Mouse (Mus musculus): ENCODE data around the gene Ppm1l. TPM values are rescaled to one million over a fixed set of nuclear protein-coding genes. Genes with fewer than 3 reads are reported as not detected.
"Not testable (repeated sequence)": the region's sequence is repeated elsewhere in the genome, so short reads cannot be mapped to it uniquely, and the experiment has no call there.

Ppm1l gene
- polyA plus RNA-seq, 1 experiment, result 21.4 TPM

DNA sequence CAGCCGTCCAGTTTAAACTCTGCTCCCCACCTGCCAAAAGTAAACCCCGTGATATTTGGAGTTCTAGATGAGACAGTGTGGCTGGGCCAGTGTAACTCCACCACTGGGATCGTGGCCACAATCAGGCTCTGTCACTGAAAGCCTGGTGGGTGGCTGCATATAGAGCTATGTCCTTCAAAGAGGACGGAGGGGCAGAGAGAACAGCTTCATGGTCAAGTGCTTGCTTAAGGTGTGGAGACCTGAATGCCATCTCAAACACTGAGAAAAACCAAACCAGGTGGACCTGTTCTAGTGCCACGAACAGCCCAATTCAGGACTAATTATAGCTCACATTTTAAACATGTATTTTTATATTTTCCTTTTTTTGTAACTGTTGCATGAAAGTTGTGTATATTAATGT is 58.3 kb downstream of the Ppm1l start:
- DNase-seq (ENCODE audit: low read depth), result no peak
- TF ChIP-seq CTCF (IDR thresholded peaks at IDR 0.05; ENCODE audit: borderline replicate concordance, extremely low read depth, insufficient read depth, insufficient read length) (no peak), POLR2A (IDR thresholded peaks at IDR 0.05; ENCODE audit: borderline replicate concordance, extremely low read depth, insufficient read depth, insufficient read length, poor library complexity, severe bottlenecking) (no peak)

DNA sequence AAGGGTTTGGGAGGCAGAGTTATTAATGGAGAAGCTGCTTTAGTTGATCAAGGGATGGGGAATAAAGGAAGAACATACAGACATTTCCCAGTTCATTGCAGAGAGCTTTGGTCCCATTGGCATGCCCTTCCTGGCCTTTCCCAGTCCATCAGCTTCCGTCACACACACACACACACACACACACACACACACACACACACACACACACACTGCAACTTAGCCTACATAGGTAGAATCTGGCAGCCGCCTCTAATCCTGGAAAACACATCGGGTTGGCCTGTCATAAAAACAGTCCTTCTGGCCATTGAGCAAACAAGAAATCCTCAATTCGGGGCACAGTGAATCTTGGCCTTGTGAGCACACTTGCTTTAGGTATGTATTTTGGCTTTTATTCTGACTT is 64.6 kb downstream of the Ppm1l start:
- DNase-seq (ENCODE audit: low read depth), result no peak
- no peak for TF ChIP-seq CTCF (IDR thresholded peaks at IDR 0.05; ENCODE audit: borderline replicate concordance, extremely low read depth, insufficient read depth, insufficient read length)
- TF ChIP-seq POLR2A (IDR thresholded peaks at IDR 0.05; ENCODE audit: borderline replicate concordance, extremely low read depth, insufficient read depth, insufficient read length, poor library complexity, severe bottlenecking), result no peak

DNA sequence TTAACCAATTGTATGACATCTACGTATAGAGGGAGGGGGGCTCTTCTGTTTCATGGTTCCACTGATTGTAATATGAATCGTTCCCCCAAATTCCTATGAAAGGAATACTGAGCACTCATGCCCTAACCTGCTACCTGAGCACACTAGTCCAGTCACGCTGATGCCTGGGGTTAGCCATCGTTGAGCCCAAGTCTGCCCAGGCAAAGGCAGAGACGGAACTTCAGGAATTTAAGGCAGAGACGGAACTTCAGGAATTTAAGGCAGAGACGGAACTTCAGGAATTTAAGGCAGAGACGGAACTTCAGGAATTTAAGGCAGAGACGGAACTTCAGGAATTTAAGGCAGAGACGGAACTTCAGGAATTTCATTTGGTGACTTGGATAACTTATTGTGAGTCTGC is 75.2 kb downstream of the Ppm1l start:
- not testable (repeated sequence) for DNase-seq (ENCODE audit: low read depth)

DNA sequence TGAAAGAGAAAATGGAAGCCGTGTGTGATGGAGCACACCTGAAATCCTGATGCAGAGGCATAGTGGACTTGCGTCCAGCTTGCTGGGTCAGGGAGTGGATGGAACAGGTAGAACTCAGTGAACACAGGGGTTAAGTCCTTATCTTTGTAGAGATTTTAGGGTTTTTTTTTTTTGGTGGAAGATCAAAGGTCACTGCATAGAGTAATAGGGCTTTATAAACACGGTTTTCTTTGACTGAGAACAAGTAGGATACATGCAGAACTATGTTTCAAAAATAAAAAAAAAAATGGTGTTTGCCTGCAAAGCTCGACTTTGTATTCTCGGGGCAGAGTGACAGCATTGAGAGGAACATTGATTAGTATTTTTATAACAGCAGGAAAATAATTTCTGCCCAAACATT is 75.6 kb downstream of the Ppm1l start:
- DNase-seq (ENCODE audit: low read depth), result no peak
- TF ChIP-seq CTCF (IDR thresholded peaks at IDR 0.05; ENCODE audit: borderline replicate concordance, extremely low read depth, insufficient read depth, insufficient read length) (no peak), POLR2A (IDR thresholded peaks at IDR 0.05; ENCODE audit: borderline replicate concordance, extremely low read depth, insufficient read depth, insufficient read length, poor library complexity, severe bottlenecking) (no peak)

DNA sequence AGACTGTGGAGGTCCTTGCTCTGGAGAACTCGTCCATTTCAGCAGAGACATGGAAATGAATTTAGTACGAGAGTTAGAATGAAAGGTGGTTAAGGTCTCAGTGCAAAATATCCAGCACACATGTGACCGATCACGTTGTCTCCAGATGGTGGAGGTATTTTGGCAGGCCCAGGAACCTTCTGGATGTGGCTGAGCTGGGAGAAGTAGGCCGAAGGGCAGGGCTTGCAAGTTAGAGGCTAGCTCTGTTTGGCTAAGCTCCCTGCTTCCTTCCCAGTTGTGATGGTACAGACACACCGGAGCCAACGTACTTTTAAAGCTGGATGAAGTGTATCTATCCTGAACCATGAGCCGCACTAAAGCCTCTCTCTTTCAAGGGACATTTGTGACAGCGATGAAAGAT is 76.4 kb downstream of the Ppm1l start:
- DNase-seq (ENCODE audit: low read depth), result no peak
- TF ChIP-seq POLR2A (IDR thresholded peaks at IDR 0.05; ENCODE audit: borderline replicate concordance, extremely low read depth, insufficient read depth, insufficient read length, poor library complexity, severe bottlenecking) (no peak), CTCF (IDR thresholded peaks at IDR 0.05; ENCODE audit: borderline replicate concordance, extremely low read depth, insufficient read depth, insufficient read length) (no peak)

DNA sequence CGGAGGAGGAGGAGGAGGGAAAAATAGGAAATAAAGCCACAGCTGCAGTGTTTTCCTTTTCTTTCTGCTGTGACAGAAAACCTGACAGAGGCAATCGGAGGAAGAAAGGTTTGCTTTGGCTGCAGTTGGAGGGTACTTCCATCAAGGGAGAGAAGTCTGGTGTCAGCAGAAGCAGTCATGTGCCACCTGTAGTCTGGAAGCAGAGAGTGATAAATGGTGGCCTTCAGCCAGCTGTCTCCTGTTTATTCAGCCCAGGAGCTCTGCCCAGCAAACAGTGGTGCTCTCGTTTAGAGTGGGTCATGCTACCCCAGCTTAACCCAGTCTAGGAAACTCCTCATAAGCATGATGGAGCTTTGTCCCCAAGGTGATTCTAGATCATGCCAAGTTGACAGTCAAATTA is 77.3 kb downstream of the Ppm1l start:
- TF ChIP-seq CTCF (IDR thresholded peaks at IDR 0.05; ENCODE audit: borderline replicate concordance, extremely low read depth, insufficient read depth, insufficient read length), result no peak
- TF ChIP-seq POLR2A (IDR thresholded peaks at IDR 0.05; ENCODE audit: borderline replicate concordance, extremely low read depth, insufficient read depth, insufficient read length, poor library complexity, severe bottlenecking), result no peak
- DNase-seq (ENCODE audit: low read depth), result no peak

DNA sequence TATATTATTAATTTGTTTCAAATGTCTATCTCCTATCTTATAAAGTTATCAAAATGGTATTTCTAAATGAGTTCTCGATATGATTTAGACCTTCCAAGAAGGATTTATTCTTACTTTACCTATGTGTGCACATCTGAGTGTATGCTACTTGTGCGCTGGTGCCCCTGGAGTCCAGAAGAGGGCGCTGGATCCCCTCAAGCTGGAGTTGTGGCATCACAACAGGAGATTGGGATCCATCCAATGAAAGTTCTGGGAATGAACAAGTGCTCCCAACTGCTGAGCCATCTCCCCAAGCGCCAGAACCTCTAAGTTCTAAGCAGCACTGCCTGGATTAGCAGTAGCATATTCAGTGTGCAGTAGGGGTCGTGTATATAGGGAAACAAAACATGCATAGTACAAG is 78.4 kb downstream of the Ppm1l start:
- TF ChIP-seq CTCF (IDR thresholded peaks at IDR 0.05; ENCODE audit: borderline replicate concordance, extremely low read depth, insufficient read depth, insufficient read length) (no peak), POLR2A (IDR thresholded peaks at IDR 0.05; ENCODE audit: borderline replicate concordance, extremely low read depth, insufficient read depth, insufficient read length, poor library complexity, severe bottlenecking) (no peak)
- DNase-seq (ENCODE audit: low read depth), result no peak

DNA sequence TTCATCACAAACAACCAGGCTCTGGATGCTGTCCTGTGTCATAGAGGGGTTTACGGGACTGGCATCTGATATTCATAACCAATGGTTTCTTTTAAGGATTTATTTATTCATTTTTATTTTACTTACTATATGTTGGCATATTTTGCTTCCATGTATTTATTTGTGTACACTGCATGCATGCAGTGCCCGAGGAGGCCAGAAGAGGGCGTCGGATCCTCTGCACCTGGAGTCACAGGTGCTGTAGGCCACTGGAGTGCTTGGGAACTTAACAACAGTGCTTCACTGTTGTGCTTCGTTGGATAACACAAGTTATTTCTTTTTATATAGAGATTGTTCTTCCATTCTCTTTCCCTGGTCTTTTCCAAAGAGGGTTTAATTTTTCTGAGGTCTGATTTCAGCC is 81.1 kb downstream of the Ppm1l start:
- DNase-seq (ENCODE audit: low read depth), result no peak
- peak; percentile 44; the same call in 1 of the 2 replicates for TF ChIP-seq CTCF (IDR thresholded peaks at IDR 0.05; ENCODE audit: borderline replicate concordance, extremely low read depth, insufficient read depth, insufficient read length)
- no peak for TF ChIP-seq POLR2A (IDR thresholded peaks at IDR 0.05; ENCODE audit: borderline replicate concordance, extremely low read depth, insufficient read depth, insufficient read length, poor library complexity, severe bottlenecking)

DNA sequence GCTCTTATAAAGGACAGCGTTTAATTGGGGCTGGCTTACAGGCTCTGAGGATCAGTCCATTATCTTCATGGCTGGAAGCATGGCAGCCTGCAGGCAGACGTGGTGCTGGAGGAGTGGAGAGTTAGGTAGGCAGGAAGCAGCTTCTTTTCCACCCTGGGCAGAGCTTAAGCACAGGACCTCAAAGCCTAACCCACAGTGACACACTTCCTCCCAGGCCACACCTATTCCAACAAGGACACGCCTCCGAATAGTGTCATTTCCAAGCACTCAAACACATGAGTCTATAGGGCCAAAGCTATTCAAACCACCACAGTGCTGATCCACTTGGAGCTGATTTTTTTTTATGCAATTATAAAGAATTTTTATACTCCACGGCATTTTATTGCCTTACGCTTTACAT is 82.7 kb downstream of the Ppm1l start:
- no peak for TF ChIP-seq CTCF (IDR thresholded peaks at IDR 0.05; ENCODE audit: borderline replicate concordance, extremely low read depth, insufficient read depth, insufficient read length)
- no peak for TF ChIP-seq POLR2A (IDR thresholded peaks at IDR 0.05; ENCODE audit: borderline replicate concordance, extremely low read depth, insufficient read depth, insufficient read length, poor library complexity, severe bottlenecking)
- DNase-seq (ENCODE audit: low read depth), result no peak

DNA sequence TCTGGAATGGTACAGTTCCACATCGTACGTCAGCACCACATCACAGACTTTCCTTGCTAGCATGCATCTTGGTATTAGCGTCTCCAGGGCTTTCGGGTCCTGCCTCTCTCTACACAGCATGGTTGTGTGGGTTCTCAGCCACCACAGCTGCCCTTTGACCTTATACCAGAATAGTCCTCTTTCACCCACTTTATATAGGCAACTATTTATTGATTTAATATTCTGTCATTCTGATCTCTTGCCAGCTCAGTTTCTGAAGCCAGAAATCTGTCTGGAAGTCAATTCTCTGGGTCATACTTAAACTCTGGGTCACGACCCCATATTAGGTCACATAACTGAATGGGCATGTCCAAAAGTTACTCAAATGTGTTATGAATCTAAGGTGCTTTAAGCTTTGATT is 86.5 kb downstream of the Ppm1l start:
- no peak for DNase-seq (ENCODE audit: low read depth)
- no peak for TF ChIP-seq POLR2A (IDR thresholded peaks at IDR 0.05; ENCODE audit: borderline replicate concordance, extremely low read depth, insufficient read depth, insufficient read length, poor library complexity, severe bottlenecking)
- no peak for TF ChIP-seq CTCF (IDR thresholded peaks at IDR 0.05; ENCODE audit: borderline replicate concordance, extremely low read depth, insufficient read depth, insufficient read length)

DNA sequence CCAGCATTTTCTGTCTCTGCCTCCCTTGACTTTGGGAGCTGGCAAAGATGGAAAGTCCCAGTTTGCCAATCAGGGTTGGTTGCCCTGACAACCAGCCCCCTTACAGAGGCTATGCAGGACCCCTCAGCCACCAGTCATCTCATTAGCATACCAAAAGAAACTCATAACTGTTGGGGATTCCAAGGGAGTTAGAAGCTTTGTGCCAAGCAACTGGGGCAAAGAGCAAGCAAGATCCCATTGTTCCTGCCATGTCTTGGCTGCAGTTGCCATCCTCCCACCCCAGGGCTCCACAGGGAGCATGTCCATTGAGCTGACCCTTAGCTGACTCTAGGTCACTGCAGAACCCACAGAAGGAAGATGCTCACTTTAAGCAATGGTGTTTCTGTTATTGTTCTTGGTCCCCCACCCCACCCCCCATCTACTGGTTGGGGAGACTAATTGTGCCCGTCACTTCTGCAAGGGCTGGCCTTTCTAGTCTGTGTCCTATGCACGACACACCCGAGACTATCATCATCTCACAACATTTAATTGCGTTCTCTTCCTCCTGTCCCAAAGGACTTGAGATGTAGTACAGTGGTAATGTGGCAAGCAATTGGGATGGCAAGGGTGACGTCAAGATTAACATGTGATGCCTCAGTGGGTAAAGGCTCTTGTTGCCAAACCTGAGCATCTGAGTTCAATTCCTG is 89.7 kb downstream of the Ppm1l start:
- no peak for TF ChIP-seq CTCF (IDR thresholded peaks at IDR 0.05; ENCODE audit: borderline replicate concordance, extremely low read depth, insufficient read depth, insufficient read length)
- TF ChIP-seq POLR2A (IDR thresholded peaks at IDR 0.05; ENCODE audit: borderline replicate concordance, extremely low read depth, insufficient read depth, insufficient read length, poor library complexity, severe bottlenecking), result no peak
- peak; percentile 84 for DNase-seq (ENCODE audit: low read depth)

DNA sequence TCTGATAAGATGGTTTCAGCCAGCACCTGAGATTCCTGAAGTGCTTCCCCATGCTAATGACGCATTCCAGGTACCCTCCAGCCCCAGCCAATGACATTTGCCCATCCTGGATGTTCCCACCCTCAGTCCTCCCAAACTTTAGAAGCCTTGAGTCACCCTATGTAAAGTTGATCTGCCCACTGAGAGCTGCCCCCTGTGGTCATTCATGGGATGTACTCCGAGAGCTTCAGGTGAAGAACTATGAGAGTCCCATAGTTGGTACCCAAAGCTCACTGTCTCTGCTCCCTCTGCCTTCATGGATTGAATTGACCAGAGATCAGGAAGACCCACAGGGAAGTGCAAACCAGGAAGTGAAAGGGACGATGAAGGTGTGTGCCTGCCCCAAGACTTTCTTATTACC is 91.4 kb downstream of the Ppm1l start:
- no peak for DNase-seq (ENCODE audit: low read depth)
- no peak for TF ChIP-seq POLR2A (IDR thresholded peaks at IDR 0.05; ENCODE audit: borderline replicate concordance, extremely low read depth, insufficient read depth, insufficient read length, poor library complexity, severe bottlenecking)
- TF ChIP-seq CTCF (IDR thresholded peaks at IDR 0.05; ENCODE audit: borderline replicate concordance, extremely low read depth, insufficient read depth, insufficient read length), result peak; percentile 22; the same call in 1 of the 2 replicates

All from brain, embryonic 14.5 days (tissue).